Mouse (Mus musculus) G1E (cell line): ENCODE results near the gene Zmiz2. TPM values are rescaled to one million over a fixed set of nuclear protein-coding genes. Genes with fewer than 3 reads are reported as not detected.
"Not testable (repeated sequence)": the region's sequence is repeated elsewhere in the genome, so short reads cannot be mapped to it uniquely, and the experiment has no call there.

Source experiments
- ATAC-seq: 2 replicates; pipeline ENCODE4 v1.8.0; 2016; ENCODE audit warnings: mild to moderate bottlenecking; ENCODE audit not compliant: insufficient number of reproducible peaks, poor library complexity, low FRiP score, severe bottlenecking; ENCODE audit errors: extremely low read depth
- DNase-seq: peaks from one replicate; pipeline ENCODE4 v3.0.0; 2012; ENCODE audit warnings: low spot score
- H3K27me3 ChIP-seq: 2 replicates; pipeline ENCODE4 v1.6.1; 2012; ENCODE audit warnings: mild to moderate bottlenecking, low read length, inconsistent platforms; ENCODE audit not compliant: insufficient read depth
- H3K36me3 ChIP-seq: replicated peaks from 2 replicates; pipeline ENCODE3; 2012; ENCODE audit warnings: mild to moderate bottlenecking, inconsistent platforms
- H3K4me1 ChIP-seq: 2 replicates; pipeline ENCODE4 v1.6.1; 2012; ENCODE audit warnings: low read depth, low read length, inconsistent platforms, mixed read lengths; ENCODE audit not compliant: insufficient read depth
- H3K4me3 ChIP-seq: 2 replicates; pipeline ENCODE4 v1.5.1; 2012; ENCODE audit warnings: low read depth, mild to moderate bottlenecking, inconsistent platforms, low read length, moderate library complexity, mixed read lengths
- H3K9me3 ChIP-seq: replicated peaks from 2 replicates; pipeline ENCODE4 v1.6.1; 2012; ENCODE audit warnings: inconsistent platforms
- CTCF ChIP-seq: IDR thresholded peaks from 2 replicates; pipeline ENCODE4 v1.5.1; 2012; ENCODE audit warnings: low read depth, low read length, inconsistent platforms, mixed read lengths
- GATA1 ChIP-seq: IDR thresholded peaks from 2 replicates; pipeline ENCODE4 v1.6.1; 2012; ENCODE audit warnings: borderline replicate concordance, low read length, inconsistent platforms, mixed read lengths
- GATA2 ChIP-seq: IDR thresholded peaks from 2 replicates; pipeline ENCODE4 v1.6.1; 2012; ENCODE audit warnings: low read depth, low read length, inconsistent platforms, borderline replicate concordance
- POLR2AphosphoS5 ChIP-seq: IDR thresholded peaks from 2 replicates; pipeline ENCODE4 v1.6.1; 2012; ENCODE audit warnings: low read depth, low read length, inconsistent platforms; ENCODE audit not compliant: insufficient replicate concordance
- TAL1 ChIP-seq: conservative IDR thresholded peaks from 2 replicates; pipeline ENCODE4 v1.6.1; 2012; ENCODE audit warnings: low read depth, low read length, inconsistent platforms, mixed read lengths
- polyA plus RNA-seq: library from polyadenylated mRNA; stranded (reverse); fragments of >175 nt; gene quantifications from 2 replicates; pipeline ENCODE4 v1.2.3, GENCODE M21; 2012
- total RNA-seq, 2 experiments: library from RNA; stranded (forward) in 1 of 2; stranded (reverse) in 1 of 2; fragments of 200-1000 nt in 1 of 2; fragments of >200 nt in 1 of 2; fragmentation: Nextera tagmentation in 1 of 2; gene quantifications; 2 replicates each; pipeline ENCODE4 v1.2.3; 2014 to 2017

Zmiz2 gene
- total and polyA plus RNA-seq, 3 experiments, result 7.1 to 245 (median 63.4) TPM

DNA sequence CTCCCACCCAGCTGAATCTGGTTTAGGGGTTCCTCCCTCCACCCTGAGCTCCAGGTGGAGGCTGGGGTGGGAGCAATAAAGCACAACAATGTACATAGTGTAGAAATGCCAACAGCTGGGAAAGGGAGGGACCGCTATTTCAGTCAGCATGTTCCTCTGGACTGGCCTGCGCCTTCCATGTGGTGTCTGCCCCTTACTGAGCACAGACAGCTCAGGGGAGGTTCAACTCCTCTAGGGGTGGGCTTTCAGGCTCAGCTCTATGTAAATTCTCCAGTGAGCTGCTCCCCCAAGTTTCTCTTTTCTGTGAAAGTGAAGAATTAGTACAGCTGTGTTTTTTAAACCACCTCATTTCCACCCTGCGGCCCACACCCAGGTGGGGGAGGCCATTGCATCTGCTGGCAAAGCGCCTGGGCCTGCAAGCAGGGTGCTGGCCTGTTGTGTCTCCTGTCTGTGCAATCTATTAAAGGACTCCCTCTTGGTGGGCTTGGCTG, 16.8 kb downstream of the Zmiz2 start:
- peaks cover 23% of the 10 kb centered on the region for H3K4me1 ChIP-seq
- H3K9me3 ChIP-seq, result no peaks in the 10 kb centered on the region
- no peaks in the 10 kb centered on the region for H3K27me3 ChIP-seq
- H3K4me3 ChIP-seq, result no peak overlapping the region
- DNase-seq (no peak), ATAC-seq (no peak)
- peaks cover 66% of the 10 kb centered on the region for H3K36me3 ChIP-seq
- TF ChIP-seq POLR2AphosphoS5 (no peak), GATA2 (no peak), GATA1 (no peak), TAL1 (no peak), CTCF (no peak)

GRCm38 (mm10) chr11:6406251-6407161, 17.6 kb downstream of the Zmiz2 start:
- no peak overlapping the region for H3K4me3 ChIP-seq
- no peak for ATAC-seq
- no peak for DNase-seq
- TF ChIP-seq GATA1 (no peak), POLR2AphosphoS5 (no peak), GATA2 (no peak), CTCF (no peak), TAL1 (no peak)
- H3K4me1 ChIP-seq, result peaks cover 28% of the 10 kb centered on the region
- H3K9me3 ChIP-seq, result no peaks in the 10 kb centered on the region
- H3K36me3 ChIP-seq, result peaks cover 57% of the 10 kb centered on the region
- H3K27me3 ChIP-seq, result no peaks in the 10 kb centered on the region

DNA sequence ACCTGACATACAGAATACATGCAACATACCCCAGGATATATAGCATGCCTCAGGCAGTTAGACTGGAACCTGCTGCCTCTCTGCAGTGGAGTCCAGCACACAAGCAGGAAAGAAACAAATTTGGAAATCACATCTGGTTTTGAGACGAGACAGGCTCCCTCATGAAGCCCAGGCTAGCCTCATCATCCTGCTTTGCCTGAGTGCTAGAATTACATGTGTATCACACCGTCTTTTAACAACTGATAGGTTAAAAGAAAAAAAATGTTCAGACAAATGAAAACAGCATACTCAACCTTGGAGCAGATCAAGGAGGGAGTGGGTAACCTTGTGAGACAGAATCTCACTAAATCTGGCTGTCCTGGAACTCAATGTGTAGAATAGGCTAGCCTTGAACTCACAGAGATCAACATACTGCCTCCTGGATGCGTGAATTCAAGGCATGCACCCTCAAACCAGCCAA, 18.3 kb downstream of the Zmiz2 start:
- Histone ChIP-seq H3K4me1 (peaks cover 34% of the 10 kb centered on the region), H3K9me3 (no peaks in the 10 kb centered on the region), H3K27me3 (no peaks in the 10 kb centered on the region), H3K4me3 (no peak overlapping the region), H3K36me3 (peaks cover 50% of the 10 kb centered on the region)
- no peak for TF ChIP-seq CTCF
- no peak for DNase-seq
- ATAC-seq, result no peak

GRCm38 (mm10) chr11:6410050-6410602, 21.3 kb downstream of the Zmiz2 start:
- Histone ChIP-seq H3K36me3 (peaks cover 21% of the 10 kb centered on the region), H3K4me3 (no peak overlapping the region; the same call in 1 of the 2 replicates), H3K27me3 (no peaks in the 10 kb centered on the region), H3K9me3 (no peaks in the 10 kb centered on the region), H3K4me1 (peaks cover 43% of the 10 kb centered on the region)
- TF ChIP-seq GATA2, result no peak
- TF ChIP-seq GATA1, result no peak
- no peak for TF ChIP-seq POLR2AphosphoS5
- no peak for TF ChIP-seq TAL1
- TF ChIP-seq CTCF, result no peak
- DNase-seq, result no peak
- 0 out of 2 replicates have a peak, but pooled peaks have one; percentile 12 for ATAC-seq

- DNase-seq, ATAC-seq, H3K9me3 ChIP-seq, H3K27me3 ChIP-seq, H3K4me3 ChIP-seq: not testable (repeated sequence)
- H3K36me3 ChIP-seq, result peaks cover 14% of the 10 kb centered on the region
- peaks cover 41% of the 10 kb centered on the region for H3K4me1 ChIP-seq
These were observed 21.9 kb downstream of the Zmiz2 start for GRCm38 (mm10) chr11:6410755-6411154.

DNA sequence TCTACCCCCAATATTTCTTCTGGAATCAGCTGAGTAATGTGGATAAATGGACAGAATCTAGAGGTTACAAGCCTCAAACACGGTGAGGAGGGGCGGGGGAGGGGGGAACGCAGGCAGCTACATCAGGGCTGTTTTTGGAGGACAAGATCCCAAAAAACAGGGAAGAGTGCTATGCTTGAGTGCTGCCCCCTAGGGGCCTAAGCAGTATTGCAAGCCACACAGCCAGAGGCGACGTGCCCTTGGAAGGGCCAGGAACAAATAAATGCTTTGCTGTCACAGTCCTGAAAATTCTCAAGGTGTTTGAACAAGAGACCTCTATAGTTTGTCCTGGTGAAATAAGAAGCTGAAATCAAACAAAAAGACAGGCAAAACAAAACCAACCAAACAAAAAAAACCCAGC, 22.8 kb downstream of the Zmiz2 start:
- DNase-seq, result peak; percentile 54
- Histone ChIP-seq H3K4me3 (no peak overlapping the region), H3K9me3 (no peaks in the 10 kb centered on the region), H3K27me3 (no peaks in the 10 kb centered on the region), H3K4me1 (peaks cover 41% of the 10 kb centered on the region), H3K36me3 (peaks cover 11% of the 10 kb centered on the region)
- peak; percentile 95 for TF ChIP-seq CTCF
- TF ChIP-seq GATA2, result no peak
- TF ChIP-seq GATA1, result no peak
- TF ChIP-seq TAL1, result no peak
- TF ChIP-seq POLR2AphosphoS5, result no peak
- ATAC-seq, result no peak
